Mouse (Mus musculus): Measurements from ENCODE around the gene Abcc6.

DNA sequence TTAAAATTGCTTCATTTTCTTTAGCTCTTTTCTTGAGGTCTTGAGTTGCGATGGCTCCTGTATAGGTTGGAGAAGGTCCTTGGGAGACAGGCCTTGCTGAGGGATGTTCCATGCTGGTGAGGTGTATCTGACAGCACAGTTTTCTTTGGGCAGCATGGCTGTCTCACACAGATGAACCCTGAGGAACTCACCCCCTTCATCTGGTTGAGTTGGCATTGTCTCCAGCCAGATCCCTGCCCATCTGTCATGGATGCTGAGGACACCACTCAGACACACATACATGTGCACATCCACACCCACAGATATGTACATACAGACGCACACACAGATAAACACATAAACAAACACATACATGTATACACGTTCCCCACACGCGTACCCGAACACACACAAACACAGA lies 33.2 kb upstream of the Abcc6 start:
- no peak for TF ChIP-seq CTCF (IDR thresholded peaks at IDR 0.05)
- no peak for TF ChIP-seq POLR2A (IDR thresholded peaks at IDR 0.05; ENCODE audit: insufficient read depth, low read depth, low read length)
- no peak for TF ChIP-seq EP300 (IDR thresholded peaks at IDR 0.05; ENCODE audit: insufficient read depth, low read depth, low read length)
